Mouse (Mus musculus): Measurements from ENCODE around the gene Ccnc.

GRCm38 (mm10) chr4:21786268-21786667 is 58.8 kb downstream of the Ccnc start:
- TF ChIP-seq POLR2A (IDR thresholded peaks at IDR 0.05; ENCODE audit: insufficient read depth, low read depth, low read length) = no peak
- no peak for TF ChIP-seq CTCF (IDR thresholded peaks at IDR 0.05; ENCODE audit: insufficient read depth, low read depth, low read length)
